Mouse (Mus musculus): ENCODE measurements around the gene Rtl6.

DNA sequence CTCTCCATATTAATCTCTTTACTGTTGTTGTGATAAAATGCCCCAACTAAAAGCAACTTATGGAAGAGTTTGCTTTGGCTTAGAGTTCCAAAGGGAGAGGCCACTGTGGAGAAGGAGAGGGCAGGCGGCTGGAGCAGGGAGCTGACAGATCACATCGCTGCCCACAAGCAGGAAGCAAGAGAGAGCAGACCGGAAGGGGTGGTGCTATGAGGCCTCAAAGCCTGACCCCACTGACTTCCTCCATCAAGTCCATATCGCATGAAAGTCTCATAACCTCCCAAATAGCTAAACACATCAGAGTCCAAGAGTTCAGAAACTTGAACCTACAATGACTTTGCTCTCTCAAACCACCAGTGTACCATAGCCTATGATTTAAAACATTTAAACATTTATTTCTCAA, 6.6 kb downstream of the Rtl6 start:
- TF ChIP-seq CTCF (IDR thresholded peaks at IDR 0.05; ENCODE audit: low read depth, low read length) (no peak), POLR2A (IDR thresholded peaks at IDR 0.05; ENCODE audit: extremely low read depth, insufficient read depth, low read length) (no peak)
